Mouse (Mus musculus) cerebellum, postnatal 36 days (tissue): ENCODE results near the gene Tia1.
"Not testable (repeated sequence)": the region's sequence is repeated elsewhere in the genome, so short reads cannot be mapped to it uniquely, and the experiment has no call there.

ENCODE experiments used
- DNase-seq, 2 experiments: peaks; one replicate each; pipeline ENCODE4 v3.0.0; 2021 to 2022; ENCODE audit warnings: mixed read lengths in 2 of 2

Gene Tia1

GRCm38 (mm10) chr6:86404100-86404861 lies at the start of gene Tia1:
TSS of gene Tia1 (plus strand) at chr6:86404219.
- peak; percentile 97 to 99 for DNase-seq

- DNase-seq, result no peak
Observed at GRCm38 (mm10) chr6:86354948-86355347, 49.1 kb upstream of the Tia1 start.

- no peak for DNase-seq
Observed at GRCm38 (mm10) chr6:86356956-86357355, 47.1 kb upstream of the Tia1 start.

GRCm38 (mm10) chr6:86360691-86361090 lies 43.3 kb upstream of the Tia1 start:
- no peak for DNase-seq

- no peak for DNase-seq
Observed at GRCm38 (mm10) chr6:86361373-86361772, 42.6 kb upstream of the Tia1 start.

- DNase-seq, result peak; percentile 79 to 82
Observed at GRCm38 (mm10) chr6:86364442-86365141, 39.4 kb upstream of the Tia1 start.

GRCm38 (mm10) chr6:86365371-86366124 lies 38.5 kb upstream of the Tia1 start, which contains the start of gene Fam136a:
TSS of gene Fam136a (plus strand) at chr6:86365646.
- DNase-seq, result peak; percentile 96 to 98

GRCm38 (mm10) chr6:86366125-86366852 lies 37.7 kb upstream of the Tia1 start:
- peak; percentile 59 to 62 for DNase-seq

GRCm38 (mm10) chr6:86366853-86367249 lies 37.2 kb upstream of the Tia1 start:
- DNase-seq, result no peak

- DNase-seq, result no peak
Observed at GRCm38 (mm10) chr6:86368479-86368878, 35.5 kb upstream of the Tia1 start.

- no peak for DNase-seq
Observed at GRCm38 (mm10) chr6:86370093-86370713, 33.8 kb upstream of the Tia1 start.

- DNase-seq, result no peak
Observed at GRCm38 (mm10) chr6:86370764-86371339, 33.2 kb upstream of the Tia1 start, which contains the start of gene Snrpg. TSS of gene Snrpg (plus strand) at chr6:86371304.

- DNase-seq, result peak; percentile 96 to 97
Observed at GRCm38 (mm10) chr6:86371340-86371911, 32.6 kb upstream of the Tia1 start.

GRCm38 (mm10) chr6:86371950-86372516 lies 32.0 kb upstream of the Tia1 start:
- DNase-seq, result no peak

GRCm38 (mm10) chr6:86373556-86373955 lies 30.5 kb upstream of the Tia1 start:
- no peak for DNase-seq

GRCm38 (mm10) chr6:86378341-86378740 lies 25.7 kb upstream of the Tia1 start:
- no peak for DNase-seq

- not testable (repeated sequence) for DNase-seq
Observed at GRCm38 (mm10) chr6:86380112-86380511, 23.9 kb upstream of the Tia1 start.

- no peak for DNase-seq
Observed at GRCm38 (mm10) chr6:86382551-86382950, 21.5 kb upstream of the Tia1 start.

- DNase-seq, result no peak
Observed at GRCm38 (mm10) chr6:86383370-86383769, 20.6 kb upstream of the Tia1 start.

- no peak for DNase-seq
Observed at GRCm38 (mm10) chr6:86384692-86385091, 19.3 kb upstream of the Tia1 start.
